Mouse (Mus musculus): ENCODE results near the gene Cxcl10.
A peak's percentile ranks its signal among the peaks of the same experiment; 100 is the strongest.

The Cxcl10 gene

DNA sequence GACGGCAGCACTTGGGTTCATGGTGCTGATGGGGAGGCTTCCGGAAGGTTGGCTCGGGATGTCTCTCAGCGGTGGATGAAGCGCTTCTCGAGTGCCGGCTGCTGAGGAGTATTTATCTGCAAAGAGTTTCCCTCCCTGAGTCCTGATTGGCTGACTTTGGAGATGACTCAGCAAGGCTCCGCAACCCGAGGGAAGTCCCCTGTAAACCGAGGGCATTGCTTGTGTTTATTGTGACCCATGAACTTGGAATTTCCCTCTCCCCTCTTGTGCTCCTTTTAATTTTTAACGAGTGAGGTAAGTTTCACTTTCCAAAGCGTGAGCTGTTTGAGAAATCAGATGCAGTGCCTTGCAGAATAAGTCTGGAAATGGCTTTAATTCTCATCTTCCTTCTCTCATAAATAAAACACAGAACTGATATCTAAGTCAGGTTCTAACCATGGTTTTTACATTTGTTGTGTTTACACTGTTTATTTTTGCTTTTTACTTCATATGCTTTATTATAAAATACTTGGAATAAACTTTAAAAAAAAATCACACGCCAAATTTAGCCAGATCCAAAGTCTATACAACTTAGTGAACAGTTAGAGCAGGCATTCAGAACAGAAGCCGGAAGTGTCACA is at the start of gene Cxcl10:
Cxcl10 (minus strand) TSS at position 96 of the 620 bp plus-strand sequence.
- DNase-seq (ENCODE audit: low spot score in 2 of 2): no peak

DNA sequence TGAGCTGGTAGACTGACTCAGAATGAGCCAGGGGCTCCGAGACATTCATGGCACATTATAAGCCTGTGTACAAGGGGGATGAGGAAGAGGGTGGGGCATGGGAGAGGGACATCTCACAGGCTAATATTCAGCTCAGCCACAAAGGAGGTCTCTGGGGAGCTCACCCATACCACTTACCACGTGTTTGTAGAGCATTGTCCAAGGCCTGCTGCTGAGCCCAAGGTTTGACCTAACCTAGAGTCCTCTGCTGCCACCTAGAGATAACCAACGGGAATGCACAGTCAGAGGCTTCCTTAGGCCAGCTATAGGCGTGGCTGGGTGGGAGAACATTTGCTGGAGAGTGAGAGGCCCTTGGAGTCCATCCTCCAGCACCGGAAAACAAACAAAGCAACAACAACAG is 49.5 kb upstream of the Cxcl10 start:
- peak; percentile 42 to 57 for DNase-seq (ENCODE audit: low spot score in 2 of 2)

DNA sequence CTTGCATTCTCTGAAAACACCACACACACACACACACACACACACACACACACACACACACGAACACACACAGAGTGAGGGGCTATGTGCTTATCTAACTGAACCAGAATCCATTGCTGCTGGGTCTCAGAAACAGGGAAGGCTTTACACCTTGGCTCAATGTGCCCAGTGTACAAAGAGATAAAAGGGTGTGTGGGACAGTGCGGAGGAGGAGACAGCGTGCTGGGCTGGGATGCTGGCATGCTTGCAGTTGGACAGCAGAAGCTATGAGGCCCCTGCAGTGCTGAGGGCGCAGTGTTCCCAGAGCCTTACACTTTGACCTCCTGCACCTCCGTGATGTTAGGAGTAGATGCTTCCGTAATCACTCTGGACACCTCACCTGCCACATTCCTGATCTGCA is 47.8 kb upstream of the Cxcl10 start:
- no peak for DNase-seq (ENCODE audit: low spot score in 2 of 2)

DNA sequence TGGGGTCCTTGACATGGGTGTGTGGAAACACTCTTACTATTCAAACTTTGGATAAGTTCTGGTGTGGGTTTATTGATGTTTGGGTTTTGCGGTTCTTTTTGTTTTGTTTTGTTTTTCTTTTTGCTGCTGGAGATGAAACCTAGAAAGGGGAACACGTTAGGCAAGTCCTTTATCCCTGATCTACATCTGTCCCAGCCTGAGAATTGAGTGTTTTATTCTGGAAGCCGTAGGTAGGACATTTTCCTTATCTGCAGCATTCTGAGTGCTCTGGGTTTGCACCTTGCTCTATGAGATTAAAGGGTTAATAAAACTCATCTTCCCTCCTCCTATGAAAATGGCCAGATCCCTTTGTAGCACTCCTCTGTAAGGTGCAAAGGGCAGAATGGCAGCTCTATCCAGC is 47.1 kb upstream of the Cxcl10 start:
- no peak for DNase-seq (ENCODE audit: low spot score in 2 of 2)

DNA sequence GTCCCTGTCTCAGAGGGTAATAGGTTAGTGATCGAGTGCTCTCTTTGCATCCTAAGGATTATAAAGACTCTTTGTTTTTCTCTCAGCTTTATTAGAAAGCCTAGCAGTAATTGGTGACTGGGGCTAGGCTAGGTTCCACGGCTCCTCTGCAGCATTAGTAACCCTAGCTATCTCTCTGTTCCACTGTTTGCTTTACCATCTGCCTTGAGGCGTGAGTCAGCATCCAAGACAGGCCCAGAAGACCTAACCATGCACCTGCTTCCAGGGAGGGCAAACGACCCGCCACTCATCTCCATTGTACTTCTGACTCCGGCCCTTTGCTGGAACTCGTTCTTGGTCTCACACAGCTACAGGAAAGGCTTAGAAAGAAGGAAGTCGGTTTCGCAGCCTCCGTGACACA is 45.2 kb upstream of the Cxcl10 start:
- DNase-seq (ENCODE audit: low spot score in 2 of 2): no peak

DNA sequence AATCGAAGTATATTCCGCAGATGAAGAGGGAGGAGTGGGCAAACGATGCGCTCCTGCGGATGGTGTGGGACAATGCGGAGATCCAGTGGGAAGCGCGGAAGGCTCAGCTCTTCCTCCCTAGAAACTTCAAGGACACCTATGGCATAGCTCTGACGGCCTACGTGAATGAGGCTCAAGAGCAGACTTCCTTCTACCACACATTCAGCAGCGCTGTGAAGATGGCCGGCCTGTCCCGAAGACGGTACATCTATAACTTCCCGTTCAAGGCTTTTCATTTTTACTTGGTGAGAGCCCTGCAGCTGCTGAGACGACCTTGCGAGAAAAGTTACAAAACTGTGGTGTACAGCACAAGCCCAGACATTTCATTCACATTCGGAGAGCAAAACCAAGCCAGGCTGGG is 43.9 kb upstream of the Cxcl10 start:
- no peak for DNase-seq (ENCODE audit: low spot score in 2 of 2)

DNA sequence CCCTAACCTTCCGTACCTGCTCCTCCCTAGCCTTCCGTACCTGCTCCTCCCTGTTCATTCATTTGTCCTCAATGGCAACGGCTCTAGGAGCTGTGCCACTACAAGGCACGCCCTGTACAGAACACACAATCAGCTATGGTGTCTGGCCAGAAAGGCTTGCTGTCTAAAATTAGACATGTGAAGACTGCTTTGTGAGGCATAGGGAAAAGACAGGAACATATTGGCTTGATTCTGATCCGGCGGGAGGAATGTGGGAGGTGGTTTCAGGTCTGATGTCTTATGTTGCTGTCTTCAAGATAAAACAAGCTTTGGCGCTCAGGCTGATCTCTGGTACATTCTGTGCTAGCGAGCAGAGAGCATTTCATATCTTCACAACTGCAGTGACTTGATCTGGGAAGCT is 41.9 kb upstream of the Cxcl10 start:
- DNase-seq (ENCODE audit: low spot score in 2 of 2): no peak

DNA sequence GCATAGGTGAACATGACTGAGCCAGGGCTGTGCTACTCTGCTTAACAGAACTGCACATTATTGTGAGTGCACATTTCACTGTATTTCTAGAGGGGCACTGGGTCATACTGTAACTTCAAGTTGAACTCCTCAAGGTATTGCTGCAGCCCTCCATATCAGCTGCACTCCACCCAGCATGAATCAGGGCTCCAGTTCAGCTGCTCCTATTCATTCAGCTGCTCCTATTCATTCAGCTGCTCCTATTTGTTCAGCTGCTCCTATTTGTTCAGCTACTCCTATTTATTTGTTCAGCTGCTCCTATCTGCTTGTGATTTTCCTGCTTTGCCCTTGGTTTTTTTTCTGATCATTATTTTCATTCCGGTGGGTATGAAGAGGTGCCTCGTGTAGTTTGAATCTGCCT is 41.3 kb upstream of the Cxcl10 start:
- DNase-seq (ENCODE audit: low spot score in 2 of 2): no peak

DNA sequence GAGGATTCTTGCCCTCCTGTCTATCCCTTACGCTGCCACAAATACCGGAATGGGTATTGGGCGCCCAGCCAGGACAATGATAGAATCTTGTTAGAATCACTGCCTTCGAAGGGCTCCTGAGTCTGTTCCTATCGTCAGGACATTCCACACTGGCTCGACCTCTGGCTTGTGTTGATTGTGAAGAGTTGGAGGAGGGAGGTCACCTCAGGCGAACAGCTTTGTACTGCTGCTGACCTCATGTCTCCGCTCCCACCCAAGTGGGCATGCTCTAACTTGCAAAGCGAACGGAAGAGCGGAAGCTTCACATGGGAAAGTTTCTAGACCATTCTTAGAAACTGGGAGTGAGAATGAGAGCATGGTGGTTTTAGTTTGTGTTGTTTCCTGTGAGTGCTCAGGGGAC is 38.7 kb upstream of the Cxcl10 start:
- no peak for DNase-seq (ENCODE audit: low spot score in 2 of 2)

DNA sequence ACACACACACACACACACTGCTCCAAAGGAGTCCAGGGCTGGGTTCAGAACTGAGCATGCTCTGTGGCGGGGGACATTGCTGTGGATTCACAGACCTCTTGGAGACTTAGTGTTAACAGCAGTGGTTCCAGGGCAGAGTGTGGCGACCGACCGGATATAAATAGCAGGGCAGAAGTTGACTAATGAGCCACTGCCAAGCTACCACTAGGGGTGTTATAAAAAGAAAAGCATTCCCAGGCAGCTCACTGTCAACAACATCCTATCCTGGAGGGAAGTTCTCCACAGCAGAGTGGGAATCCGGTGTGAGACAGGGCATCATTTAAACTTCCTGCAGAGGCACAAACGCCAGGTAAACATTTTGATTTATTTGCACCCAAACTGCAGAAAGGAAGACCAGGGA is 38.0 kb upstream of the Cxcl10 start:
- DNase-seq (ENCODE audit: low spot score in 2 of 2): no peak

DNA sequence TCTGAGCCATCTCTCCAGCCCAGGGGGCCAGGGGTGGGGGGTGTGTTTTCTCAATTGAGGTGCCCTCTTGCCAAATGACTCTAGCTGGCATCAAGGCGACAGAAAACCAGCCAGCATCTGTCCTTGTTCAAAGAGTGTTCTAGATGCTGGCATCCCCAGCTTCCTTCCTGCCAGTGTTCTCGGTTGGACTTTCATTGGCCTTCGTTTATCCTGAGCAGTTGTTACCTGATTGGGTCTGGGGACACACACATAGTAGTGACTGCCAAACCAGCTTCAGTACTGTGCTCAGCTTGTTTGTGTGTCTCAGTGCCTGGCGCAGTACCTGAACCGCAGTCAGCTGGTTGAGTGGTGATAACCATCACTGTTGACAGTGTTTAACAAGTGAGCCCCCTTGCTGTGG is 37.4 kb upstream of the Cxcl10 start:
- no peak for DNase-seq (ENCODE audit: low spot score in 2 of 2)

DNA sequence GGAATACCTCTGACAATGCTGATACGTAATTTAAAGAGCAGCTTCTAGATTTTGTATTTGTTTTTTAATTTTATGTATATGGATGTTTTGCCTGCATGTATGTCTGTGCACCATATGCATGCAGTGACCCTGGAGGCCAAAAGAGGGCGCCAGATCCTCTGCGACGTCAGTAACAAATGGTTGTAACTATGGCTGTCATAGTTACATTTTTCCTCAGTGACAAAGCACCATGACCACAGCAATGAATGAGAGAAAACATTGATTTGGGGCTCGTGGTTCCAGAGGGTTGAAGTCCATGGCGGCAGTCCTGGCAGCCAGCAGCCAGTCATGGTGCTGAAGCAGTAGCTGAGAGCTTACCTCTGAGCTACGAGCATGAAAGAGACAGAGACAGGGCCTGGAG is 36.2 kb upstream of the Cxcl10 start:
- DNase-seq (ENCODE audit: low spot score in 2 of 2): no peak

DNA sequence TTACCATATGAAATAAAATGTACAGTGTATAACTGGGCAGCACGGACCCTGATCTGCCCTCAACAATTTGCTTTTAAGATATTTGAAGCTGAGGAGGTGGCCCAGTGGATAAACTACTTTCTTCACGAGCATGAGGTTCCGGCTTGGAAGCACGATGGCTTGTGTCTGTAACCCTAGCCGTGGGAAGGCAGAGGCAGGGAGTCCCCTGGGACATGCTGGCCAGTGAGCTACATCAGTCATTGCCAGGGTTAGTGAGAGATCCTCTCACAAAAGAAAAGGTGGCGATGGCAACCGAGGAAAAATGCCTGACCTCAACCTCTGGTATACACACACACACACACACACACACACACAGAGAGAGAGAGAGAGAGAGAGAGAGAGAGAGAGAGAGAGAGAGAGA is 35.1 kb upstream of the Cxcl10 start:
- DNase-seq (ENCODE audit: low spot score in 2 of 2): no peak

DNA sequence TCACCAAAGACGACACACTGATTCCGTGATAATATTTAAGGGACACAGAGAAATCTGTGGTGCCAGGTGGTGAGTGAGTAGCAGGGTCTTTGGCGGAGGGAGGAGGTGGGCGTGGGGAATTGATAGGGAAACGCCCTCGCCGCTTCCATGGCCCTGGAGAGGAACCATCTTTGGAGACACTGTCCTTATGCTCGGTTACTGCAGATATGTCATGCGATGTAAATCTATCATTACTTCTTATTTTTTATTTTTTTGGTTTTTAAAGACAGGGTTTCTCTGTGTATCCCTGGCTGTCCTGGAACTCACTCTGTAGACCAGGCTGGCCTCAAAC is 33.6 kb upstream of the Cxcl10 start:
- DNase-seq (ENCODE audit: low spot score in 2 of 2): no peak

DNA sequence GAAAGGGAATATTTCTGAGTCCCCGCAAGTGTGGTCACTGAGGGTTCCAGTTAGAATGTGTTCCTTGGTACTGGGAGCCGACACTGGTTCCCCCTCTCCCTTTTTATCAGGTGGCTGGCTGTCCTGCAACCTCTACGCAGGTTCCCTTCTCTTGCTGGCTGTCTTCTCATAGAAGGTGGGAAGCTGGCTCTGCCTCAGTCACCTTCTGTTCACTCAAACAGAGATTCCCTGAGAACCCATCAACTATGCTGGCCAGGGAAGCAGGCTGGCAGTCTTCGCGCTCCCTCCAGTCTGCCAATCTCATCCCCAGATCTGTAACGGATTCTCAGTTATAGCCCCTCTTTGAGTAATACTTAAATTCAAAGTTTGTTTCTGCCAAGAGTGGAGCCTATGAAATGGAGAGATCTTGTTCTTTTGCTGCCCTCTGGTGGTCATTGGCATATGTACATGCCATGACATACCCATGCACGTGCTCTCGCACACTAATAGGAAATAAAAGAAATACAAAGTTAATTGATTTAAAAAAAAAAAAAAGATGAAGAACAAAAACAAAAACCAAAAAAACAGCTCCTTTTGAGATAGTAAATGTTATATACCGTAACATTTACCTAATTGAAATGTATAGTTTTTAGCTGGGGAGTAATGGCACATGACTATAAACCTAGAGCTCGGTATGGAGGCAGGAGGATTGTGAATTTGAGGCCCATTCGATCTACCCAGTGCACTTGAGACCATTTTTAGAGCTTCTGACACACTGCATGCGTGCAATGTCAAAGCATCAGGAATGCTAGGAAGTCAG is 33.1 kb upstream of the Cxcl10 start:
- DNase-seq (ENCODE audit: low spot score in 2 of 2): peak; percentile 67 to 71

DNA sequence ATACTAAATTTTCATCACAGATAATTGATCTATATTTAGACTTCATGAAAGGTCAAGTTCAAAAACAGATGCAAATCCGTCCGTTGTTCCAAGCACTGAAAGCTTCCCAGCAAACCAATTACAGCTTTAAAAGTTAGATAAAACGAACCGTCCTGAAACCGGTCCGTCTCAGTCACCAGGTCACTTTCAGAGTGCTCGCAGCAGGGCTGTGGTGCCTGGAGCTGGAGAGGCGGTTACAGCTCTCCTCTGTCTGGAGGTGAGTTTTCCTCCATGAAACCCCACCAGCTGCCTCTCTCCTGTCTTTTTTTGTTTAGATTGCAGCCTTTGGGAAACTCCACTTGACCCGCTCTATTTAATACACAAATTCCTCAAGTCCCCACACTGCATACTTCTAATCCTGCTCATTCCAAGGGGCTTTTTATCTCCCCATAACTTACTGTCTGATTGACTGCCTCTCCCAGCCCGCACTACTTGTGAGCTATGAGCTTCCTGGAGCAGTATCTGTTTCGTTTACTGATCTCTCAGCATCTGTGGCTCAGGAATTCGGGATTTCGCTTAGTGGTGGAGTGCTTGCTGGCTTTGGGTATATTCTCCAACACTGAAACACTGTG is 28.2 kb upstream of the Cxcl10 start:
- DNase-seq (ENCODE audit: low spot score in 2 of 2): no peak

DNA sequence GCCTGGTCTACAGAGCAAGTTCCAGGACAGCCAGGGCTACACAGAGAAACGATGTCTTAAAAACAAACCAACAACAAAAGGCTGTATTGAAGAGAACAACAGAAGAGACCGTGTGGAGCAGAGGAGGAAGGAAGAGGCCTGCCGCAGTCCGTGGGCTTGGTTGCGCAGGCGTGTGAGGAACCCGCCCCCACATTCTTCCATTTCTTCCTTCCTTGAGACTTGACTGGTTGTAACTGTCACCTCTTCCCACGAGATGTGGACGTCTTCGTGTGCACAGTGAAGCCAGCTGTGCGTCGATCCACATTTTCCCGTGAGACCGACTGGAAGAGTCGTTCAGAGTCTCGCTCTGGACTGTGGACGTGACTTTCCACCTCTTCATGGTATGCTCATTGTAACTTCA is 26.7 kb upstream of the Cxcl10 start:
- no peak for DNase-seq (ENCODE audit: low spot score in 2 of 2)

DNA sequence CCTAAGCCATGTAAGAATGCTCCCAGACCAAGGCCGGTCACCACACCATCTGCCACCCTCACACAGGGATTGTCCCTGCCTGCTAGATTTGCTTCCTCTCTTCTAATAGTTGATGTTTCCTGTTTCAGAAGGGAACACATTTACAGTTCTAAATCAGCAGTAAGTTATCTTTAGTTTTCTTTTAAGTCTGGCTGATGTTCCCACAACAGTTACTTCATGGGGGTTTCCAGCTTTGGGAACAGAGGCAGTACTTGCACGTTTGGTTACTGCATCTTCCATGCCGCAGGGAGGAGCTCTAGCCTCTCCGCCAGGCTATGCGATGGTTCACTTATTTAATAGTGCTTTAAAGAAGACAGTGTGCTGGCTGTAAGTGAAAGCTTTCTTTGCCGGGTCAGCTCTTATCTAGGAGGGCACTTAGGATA is 26.0 kb upstream of the Cxcl10 start:
- DNase-seq (ENCODE audit: low spot score in 2 of 2): no peak

DNA sequence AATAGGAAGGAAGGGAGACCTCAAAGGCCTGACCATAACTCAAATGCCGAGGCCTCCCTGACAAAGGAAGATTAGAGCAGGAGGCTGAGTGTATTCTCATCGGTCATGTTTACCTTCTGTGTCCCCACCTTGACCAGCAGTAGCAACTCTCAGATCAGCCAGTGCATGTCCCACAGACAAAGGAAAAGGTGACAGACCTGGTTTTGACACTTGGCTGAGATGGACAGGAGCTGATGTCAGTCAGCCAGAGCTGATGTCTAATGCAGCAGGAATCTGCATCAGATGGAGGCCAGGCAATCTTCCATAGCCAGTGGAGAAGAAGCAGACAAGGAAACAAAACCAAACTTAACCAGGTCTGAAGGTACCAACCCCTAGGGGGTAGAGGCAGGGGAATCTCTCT is 23.9 kb upstream of the Cxcl10 start:
- no peak for DNase-seq (ENCODE audit: low spot score in 2 of 2)

DNA sequence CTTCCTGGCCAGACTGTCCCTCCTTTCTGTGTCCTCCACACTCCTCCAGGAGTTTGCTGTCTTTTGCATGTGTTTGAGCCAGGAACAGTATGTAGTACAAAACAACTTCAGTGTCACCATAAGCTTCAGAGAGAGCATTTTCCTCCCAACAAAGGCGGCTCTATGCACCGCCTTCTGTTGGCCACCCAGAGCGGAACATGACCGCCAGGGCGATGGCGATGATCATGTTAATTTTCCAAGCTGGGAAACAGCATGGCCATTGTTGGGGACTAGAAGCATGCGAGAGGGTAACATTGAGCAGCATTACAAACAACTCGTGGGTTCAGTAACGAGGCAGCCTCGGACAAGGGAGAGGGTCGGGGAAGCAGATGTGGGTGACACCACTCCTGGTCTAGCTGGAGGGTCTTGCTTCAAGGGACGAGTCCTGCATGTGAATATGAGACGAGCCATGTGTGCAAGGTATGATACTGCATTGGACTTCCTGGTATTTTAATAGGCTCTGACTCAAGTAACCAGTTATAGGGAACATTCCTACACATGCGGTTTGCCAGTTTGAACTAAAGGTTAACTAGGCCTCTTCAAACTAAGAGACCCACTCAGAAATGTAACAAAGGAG is 22.8 kb upstream of the Cxcl10 start:
- no peak for DNase-seq (ENCODE audit: low spot score in 2 of 2)

DNA sequence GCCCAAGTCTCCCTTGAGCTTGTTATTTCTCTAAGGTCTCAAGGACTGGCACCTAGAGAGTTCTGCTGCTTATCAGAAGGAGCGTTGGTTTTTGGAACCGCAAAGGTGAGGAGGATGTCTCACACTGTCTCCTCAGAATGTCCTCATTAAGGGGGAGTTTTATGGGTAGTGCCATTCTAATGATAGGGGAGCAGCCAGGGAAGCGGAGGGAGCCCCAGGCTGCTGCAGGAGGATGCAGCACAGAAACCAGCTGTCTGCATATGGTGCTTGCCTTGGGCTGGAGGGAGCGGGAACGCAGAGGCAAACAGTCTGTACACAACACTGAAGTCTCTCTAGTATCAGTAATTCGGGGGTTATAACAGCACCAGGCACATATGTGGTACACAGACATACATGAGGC is 22.2 kb upstream of the Cxcl10 start:
- DNase-seq (ENCODE audit: low spot score in 2 of 2): no peak

DNA sequence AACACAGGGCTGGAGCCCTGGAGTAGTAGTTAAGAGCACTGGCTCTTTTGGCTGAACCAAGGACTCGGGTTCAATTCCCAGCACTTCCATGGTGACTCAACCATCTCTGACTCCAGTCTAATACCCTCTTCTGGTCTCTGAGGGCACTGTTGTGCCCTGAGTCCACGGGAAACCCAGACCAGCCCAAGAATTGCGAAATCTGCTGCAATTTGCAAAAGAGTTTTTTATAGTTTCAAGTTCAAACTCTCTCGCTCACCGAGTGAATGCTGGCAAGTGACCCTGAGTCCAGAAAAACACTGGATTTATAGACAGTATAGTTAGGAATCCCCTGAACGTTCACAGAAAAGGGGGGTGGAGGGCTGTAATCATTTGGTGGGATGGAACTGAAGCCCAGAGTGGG is 21.7 kb upstream of the Cxcl10 start:
- no peak for DNase-seq (ENCODE audit: low spot score in 2 of 2)

All from frontal cortex, postnatal 25 days (tissue).